Mouse (Mus musculus) erythroblast, adult 5-6 weeks (primary cell): ENCODE data around the gene Agbl4. TPM values are rescaled to one million over a fixed set of nuclear protein-coding genes. Genes with fewer than 3 reads are reported as not detected.

Source experiments
- ATAC-seq: replicated peaks from 2 replicates; pipeline ENCODE4 v1.8.0; 2016; ENCODE audit warnings: moderate number of reproducible peaks, mild to moderate bottlenecking, moderate TSS enrichment, inconsistent platforms; ENCODE audit not compliant: poor library complexity, low FRiP score, severe bottlenecking
- total RNA-seq, 2 experiments: library from RNA; stranded (forward) in 1 of 2; stranded (reverse) in 1 of 2; fragments of 150-400 nt in 1 of 2; fragments of 200-764, 138-1000 nt in 1 of 2; gene quantifications; 2 replicates each; pipeline versions ENCODE4 v1.2.3 to v1.2.4; 2015 to 2017; ENCODE audit warnings: low replicate concordance in 2 of 2

The Agbl4 gene
- total RNA-seq, 2 experiments from 2014 or later, result not detected

DNA sequence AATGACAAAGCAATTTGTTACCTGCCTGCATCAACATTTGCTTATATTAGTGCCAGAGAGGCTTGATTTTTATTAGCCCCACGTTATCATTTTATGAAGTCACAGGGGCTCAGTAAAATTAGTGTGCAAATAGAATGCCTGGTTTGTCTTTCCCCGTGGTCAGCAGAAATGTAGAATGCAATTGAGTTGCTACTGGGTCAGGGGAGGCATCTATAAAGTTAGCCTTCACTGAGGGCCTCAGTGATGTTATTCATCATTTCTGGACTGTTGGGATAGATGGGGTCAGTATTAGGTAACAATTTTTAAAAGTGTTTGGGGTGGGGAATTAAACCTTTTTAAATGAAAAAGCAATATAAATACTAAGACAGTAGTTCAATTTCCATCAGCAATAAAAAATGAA, 1125.5 kb downstream of the Agbl4 start:
- ATAC-seq, result no peak

GRCm38 (mm10) chr4:111528961-111529360, 1131.5 kb downstream of the Agbl4 start:
- no peak for ATAC-seq

DNA sequence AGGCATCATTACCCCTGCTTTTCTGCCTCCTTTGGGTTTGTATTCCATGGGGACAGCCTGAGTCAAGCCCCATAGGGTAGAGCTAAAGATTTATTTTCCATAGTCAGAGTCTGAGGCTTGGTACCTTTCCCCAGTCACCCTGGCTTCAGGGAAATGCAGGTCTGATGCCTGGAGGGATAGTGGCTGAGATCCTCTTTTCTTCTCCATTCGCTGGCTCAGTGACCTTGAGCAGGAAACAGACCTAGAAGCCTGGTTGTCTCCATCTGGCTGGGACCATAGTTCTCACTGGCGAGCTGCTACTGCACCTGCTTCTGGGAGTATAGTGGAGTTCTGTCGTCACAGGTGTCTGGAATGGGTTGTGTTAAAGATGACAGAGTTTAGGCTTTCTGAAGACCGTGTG, 1132.5 kb downstream of the Agbl4 start:
- no peak for ATAC-seq

- peak; percentile 64 for ATAC-seq
Observed at GRCm38 (mm10) chr4:111530537-111530936, 1133.1 kb downstream of the Agbl4 start.

- ATAC-seq, result no peak
Observed at GRCm38 (mm10) chr4:111544684-111545083, 1147.2 kb downstream of the Agbl4 start.

DNA sequence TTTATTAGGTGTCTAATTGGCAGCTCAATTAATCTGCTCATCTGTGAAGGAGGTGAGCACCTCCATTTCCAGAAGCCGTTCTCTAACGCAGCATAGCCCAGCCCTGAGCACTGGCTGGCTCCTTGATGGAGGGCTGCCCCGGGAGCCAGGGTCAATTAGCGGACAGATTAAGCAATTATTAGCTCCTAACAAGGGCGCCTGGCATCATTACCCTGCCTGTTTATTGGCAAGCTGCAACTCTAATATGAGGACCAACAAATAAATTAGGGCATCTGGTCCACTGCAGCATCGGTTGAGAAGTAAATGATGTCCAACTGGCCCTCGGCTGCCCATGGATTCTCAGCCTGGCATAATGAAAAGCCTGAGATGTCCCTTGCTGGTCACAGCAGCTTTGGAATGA, 1148.5 kb downstream of the Agbl4 start:
- no peak for ATAC-seq

GRCm38 (mm10) chr4:111555426-111555825, 1158.0 kb downstream of the Agbl4 start:
- no peak for ATAC-seq

DNA sequence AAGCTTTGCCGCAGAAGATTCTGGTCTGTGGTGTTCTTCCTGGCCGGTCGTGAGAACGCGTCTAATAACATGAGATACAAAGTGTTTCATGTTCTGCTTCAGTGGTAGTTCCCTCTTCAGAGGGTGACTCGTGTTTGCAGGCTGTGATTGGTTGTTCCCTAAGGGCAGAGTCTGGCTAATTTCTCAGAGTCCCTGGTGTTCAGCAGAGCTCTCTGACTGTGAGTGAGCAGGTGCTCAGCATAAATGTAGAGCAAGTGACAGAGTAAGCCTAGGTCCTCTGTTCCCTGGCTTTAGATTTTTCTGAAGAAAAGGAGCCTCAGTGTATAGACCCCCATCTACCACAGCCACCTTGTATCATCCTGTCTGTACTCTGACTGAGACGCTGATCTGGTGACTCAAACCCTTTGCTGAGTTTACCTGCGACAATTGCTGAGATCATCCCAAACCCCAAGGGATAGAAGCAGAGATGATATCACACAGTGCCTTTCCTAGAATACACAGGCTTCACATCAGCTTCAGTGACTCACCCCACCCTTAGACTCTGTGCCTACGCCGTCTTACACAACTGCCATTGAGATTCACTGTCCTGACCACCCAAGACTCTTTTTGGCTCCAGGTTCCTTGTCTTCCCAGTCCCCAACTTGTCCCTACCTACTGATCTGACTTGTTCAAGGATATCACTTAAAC, 1179.8 kb downstream of the Agbl4 start:
- ATAC-seq, result no peak

DNA sequence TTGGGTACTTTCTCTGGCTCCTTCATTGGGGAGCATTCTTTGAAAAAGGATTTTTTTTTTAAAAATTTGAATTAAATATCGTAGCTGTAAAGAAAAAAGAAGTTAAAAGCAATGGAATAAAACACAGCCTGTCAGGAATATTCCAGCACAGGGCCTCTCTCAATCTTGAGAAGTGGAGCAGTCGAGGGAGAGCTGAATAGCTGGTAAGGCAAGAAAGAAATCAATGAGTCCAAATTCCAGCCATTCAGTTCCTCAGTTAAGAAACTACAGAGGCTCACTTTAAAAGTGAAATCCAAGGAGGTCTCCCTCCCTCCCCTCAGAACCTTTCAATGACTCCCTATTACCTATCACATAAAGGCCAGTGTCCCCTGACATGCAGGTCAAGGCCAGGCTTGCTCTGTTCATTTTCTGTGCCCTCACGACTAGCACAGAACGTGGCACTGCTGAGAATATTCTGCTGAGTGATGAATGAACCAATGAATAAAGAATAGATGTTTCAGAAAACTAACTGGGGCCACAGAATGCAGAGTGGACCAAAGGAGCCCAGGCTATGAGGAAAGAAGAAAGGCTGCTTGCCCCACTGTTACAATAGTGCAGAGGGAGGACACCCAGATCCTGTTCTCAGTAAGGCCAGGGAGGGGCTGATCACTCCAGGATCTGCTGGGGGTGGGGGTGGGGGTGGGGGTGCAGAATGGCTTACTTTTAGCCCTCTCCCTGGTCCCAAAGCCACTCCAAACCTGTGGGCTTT, 1181.8 kb downstream of the Agbl4 start:
- no peak for ATAC-seq

- ATAC-seq, result no peak
Observed at GRCm38 (mm10) chr4:111579863-111580224, 1182.4 kb downstream of the Agbl4 start.

DNA sequence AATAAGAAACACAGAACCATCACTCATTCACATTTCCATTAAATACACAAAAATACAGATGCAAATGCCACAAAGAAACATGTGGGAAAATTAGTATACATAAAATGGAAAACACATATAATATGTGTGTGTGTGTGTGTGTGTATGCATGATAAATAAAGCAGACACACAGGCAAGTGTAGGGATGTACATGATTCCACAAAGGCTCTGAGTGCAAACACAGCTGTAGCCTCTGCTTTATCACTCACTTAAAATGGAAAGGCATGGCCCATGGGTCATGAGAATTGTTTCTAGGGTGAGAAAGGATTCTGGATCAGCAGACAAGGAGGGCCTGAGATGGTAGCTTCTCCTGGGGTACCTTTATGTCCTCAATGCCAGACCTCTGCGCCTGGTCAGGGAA, 1182.8 kb downstream of the Agbl4 start:
- no peak for ATAC-seq

- ATAC-seq, result no peak
Observed at GRCm38 (mm10) chr4:111583562-111584237, 1186.2 kb downstream of the Agbl4 start.

DNA sequence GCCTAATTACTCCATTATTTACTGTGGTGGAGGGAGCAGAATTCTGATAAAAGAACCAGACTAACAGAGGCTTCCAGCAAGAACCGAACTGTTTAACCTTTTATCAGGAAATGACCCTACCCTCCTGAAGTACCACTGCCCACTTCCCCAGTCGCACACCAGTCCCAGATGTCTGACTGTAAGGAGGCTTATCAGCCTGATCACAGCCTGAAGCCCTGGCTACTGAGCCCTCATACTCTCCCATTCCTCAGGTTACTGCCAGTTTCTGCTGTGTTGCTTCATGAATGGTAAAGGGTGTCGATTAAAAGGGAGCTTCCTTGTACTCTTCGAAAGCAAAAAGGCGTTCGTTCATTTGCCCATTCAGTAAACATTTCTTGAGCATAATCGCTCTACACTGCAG, 1186.8 kb downstream of the Agbl4 start:
- ATAC-seq, result no peak

DNA sequence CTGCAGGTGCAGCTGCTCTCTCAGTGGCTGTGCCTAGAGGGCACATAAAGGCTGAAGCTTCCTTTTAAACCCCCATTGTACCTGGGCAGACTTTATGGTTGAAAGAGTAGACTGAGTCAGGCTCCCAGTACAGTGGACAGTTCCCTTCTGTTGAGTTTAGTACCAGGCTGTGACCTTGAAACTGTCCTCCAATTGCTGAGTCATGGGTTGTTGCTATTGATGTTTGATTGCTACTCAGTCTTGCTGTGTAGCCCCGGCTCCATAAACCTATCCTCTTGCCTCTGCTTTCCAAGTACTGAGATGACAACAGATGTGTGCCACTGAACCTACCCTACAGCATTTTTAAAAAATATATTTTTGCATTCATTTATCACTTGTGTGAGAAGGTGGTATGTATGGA, 1190.8 kb downstream of the Agbl4 start:
- ATAC-seq, result no peak

GRCm38 (mm10) chr4:111589467-111590170, 1192.2 kb downstream of the Agbl4 start:
- ATAC-seq, result no peak

- no peak for ATAC-seq
Observed at GRCm38 (mm10) chr4:111594655-111595295, 1197.3 kb downstream of the Agbl4 start.

GRCm38 (mm10) chr4:111597249-111597661, 1199.8 kb downstream of the Agbl4 start:
- ATAC-seq, result no peak

- no peak for ATAC-seq
Observed at GRCm38 (mm10) chr4:111597986-111598385, 1200.5 kb downstream of the Agbl4 start.

- no peak for ATAC-seq
Observed at GRCm38 (mm10) chr4:111603194-111603593, 1205.7 kb downstream of the Agbl4 start.
